Mouse (Mus musculus): Measurements from ENCODE around the gene Sephs2. TPM values are rescaled to one million over a fixed set of nuclear protein-coding genes. Genes with fewer than 3 reads are reported as not detected.

The Sephs2 gene
- polyA plus RNA-seq, 1 experiment from 2014 or later, result 59.1 TPM

DNA sequence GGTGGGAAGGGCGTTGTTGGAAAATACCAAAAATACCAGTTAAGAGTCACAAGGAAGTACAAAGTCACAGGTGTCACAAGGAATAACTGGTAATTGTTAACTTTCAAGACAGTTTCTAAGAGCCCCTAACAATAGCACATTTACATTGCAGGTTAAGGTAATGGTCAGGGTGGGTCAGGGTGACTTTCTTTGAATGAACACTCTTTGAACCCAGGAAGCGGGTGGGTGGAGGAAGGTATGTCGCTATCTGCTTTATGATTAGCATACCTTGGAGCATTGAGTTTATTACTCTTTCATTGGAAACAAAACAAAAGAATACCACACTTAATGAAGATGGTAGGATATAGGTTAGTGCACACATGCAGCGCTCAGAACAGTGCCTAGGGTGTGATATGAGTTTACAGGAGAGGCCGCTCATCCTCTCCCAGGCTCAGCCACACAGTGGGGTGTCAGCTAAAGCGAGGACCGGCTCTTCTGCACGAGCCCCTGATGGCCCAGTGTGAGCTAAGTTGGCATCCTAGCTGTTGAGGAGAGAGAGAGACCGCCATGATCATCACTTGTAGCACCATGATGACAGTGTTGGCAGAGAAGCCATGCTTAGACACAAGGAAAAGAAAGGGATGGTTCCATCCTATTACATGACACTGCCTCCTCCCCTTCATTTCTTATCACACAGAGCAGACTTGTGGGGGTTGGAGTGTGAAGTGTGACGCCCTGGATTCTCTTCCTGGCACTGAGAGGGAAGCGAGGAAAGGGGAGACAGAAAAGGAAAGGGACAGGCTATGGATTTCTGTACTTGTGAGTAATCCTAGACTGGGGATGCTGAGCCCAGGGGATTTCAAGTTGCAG lies 48.5 kb downstream of the Sephs2 start:
- Histone ChIP-seq H3K4me3 (no peak overlapping the region), H3K9ac (no peak overlapping the region), H3K27me3 (no peaks in the 10 kb centered on the region), H3K27ac (no peak overlapping the region), H3K36me3 (peaks cover 13% of the 10 kb centered on the region), H3K4me2 (no peak overlapping the region), H3K9me3 (no peaks in the 10 kb centered on the region), H3K4me1 (peaks cover 10% of the 10 kb centered on the region)
- 78% methylated on average over 11 of the region's 11 CpGs for WGBS
- no peak for ATAC-seq (ENCODE audit: insufficient number of reproducible peaks, low FRiP score, low TSS enrichment, low read depth)

DNA sequence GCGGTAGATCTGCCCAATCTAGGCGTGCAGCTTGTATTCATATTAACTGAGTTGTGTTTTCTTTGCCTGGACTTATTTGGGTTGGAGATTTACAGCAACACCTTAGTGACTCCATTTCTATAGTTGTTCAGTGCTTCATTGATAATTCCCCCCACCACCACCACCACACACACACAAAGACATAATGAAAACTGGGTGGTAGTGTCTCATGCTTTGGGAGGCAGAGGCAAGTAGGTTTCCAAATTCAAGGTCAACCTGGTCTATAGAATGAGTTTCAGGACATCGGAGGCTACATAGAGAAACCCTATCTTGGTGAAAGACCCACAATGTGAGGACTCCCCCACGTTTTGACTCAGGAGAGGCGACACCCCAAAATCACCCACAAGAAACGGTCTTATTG lies 49.2 kb downstream of the Sephs2 start:
- Histone ChIP-seq H3K4me3 (no peak overlapping the region), H3K27ac (no peak overlapping the region), H3K9me3 (no peaks in the 10 kb centered on the region), H3K9ac (no peak overlapping the region), H3K27me3 (no peaks in the 10 kb centered on the region), H3K4me1 (0 out of 2 replicates have a peak, but pooled peaks cover 3% of the 10 kb centered on the region), H3K4me2 (no peak overlapping the region), H3K36me3 (peaks cover 6% of the 10 kb centered on the region)
- 89% methylated on average over 6 of the region's 6 CpGs for WGBS
- no peak for ATAC-seq (ENCODE audit: insufficient number of reproducible peaks, low FRiP score, low TSS enrichment, low read depth)

DNA sequence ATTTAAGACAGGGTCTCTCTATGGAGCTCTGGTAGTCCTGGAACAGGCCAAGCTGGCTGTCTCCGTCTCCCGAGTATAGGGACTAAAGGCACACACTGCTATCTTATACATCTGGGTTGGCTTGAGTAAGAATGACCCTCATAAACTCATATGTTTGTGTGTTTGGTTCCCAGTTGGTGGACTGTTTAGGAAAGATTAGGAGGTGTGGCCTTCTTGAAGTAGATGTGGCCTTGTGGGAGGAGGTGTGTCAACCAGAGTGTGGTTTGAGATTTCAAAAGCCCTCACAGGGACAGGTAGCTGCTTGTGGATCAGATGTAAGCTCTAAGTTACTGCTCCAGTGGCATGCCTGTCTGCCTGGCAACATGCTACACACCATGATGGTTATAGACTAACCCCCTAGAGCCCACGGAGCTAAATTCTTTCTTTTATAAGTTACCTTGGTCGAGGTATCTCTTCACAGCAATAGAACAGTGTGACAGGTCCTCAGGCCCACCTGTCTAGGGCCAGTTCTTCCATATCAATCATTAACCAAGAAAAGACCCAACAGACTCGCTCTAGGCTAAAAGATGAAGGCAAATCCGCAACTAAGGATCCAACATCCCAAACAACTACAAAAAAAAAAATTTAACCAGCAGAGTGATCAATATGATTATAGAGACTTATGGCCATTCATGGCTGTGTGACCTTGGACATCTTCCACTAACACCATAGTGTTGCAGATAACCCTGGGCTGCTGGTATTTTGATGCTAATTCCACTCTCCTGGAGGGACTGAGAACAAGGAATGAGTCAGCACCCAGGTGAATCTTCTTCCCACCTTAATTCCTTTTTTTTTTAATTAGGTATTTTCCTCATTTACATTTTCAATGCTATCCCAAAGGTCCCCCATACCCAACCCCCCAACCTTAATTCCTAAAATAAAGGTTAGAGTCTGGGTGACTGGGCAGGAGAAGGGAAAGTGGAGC lies 50.1 kb downstream of the Sephs2 start:
- H3K9me3 ChIP-seq, result no peaks in the 10 kb centered on the region
- H3K9ac ChIP-seq, result no peak overlapping the region
- no peak for ATAC-seq (ENCODE audit: insufficient number of reproducible peaks, low FRiP score, low TSS enrichment, low read depth)
- H3K4me1 ChIP-seq, result no peaks in the 10 kb centered on the region
- no peak overlapping the region for H3K4me3 ChIP-seq
- no peaks in the 10 kb centered on the region for H3K36me3 ChIP-seq
- no peak overlapping the region for H3K27ac ChIP-seq
- no peaks in the 10 kb centered on the region for H3K27me3 ChIP-seq
- WGBS, result 80% methylated on average over 6 of the region's 6 CpGs
- no peak overlapping the region for H3K4me2 ChIP-seq

DNA sequence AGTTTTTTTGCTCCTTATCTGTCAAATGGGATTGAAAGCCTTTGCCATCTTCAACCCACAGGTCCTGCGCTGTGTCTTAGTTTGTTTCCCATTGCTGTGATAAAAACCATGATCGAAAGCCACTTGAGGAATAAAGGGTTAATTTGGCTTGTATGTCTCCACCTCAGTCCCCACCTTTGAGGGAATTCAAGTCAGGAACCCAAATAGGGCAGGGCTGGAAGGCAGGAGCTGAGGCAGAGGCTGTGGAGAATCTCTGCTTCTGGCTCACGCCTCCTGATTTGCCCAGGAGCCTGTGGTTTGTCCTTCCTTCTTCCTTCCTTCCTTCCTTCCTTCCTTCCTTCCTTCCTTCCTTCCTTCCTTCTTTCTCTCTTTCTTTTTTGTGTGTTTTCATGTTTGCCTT lies 50.7 kb downstream of the Sephs2 start:
- no peak overlapping the region for H3K4me2 ChIP-seq
- no peaks in the 10 kb centered on the region for H3K36me3 ChIP-seq
- H3K9me3 ChIP-seq, result no peaks in the 10 kb centered on the region
- H3K27me3 ChIP-seq, result no peaks in the 10 kb centered on the region
- ATAC-seq (ENCODE audit: insufficient number of reproducible peaks, low FRiP score, low TSS enrichment, low read depth), result no peak
- H3K4me3 ChIP-seq, result no peak overlapping the region
- H3K4me1 ChIP-seq, result no peaks in the 10 kb centered on the region
- no peak overlapping the region for H3K27ac ChIP-seq
- 93% methylated on average over 3 of the region's 3 CpGs for WGBS
- no peak overlapping the region for H3K9ac ChIP-seq

Other genes with a start within 250 kb of the Sephs2 start
- gene Maz, start 247.0 kb downstream of the Sephs2 start, polyA plus RNA-seq (2015; fragmentation: Nextera tagmentation; extraction: Ambion mirVana), result 49.8 and 54.8 TPM in 2 replicates
- gene Kif22, start 231.6 kb downstream of the Sephs2 start, polyA plus RNA-seq (2015; fragmentation: Nextera tagmentation; extraction: Ambion mirVana), result 90.7 and 96.9 TPM in 2 replicates
- gene Zg16, start 186.7 kb downstream of the Sephs2 start, polyA plus RNA-seq (2015; fragmentation: Nextera tagmentation; extraction: Ambion mirVana), result not detected in 2 replicates
- 5.3 and 6.1 TPM in 2 replicates for gene AI467606, start 182.7 kb downstream of the Sephs2 start, polyA plus RNA-seq (2015; fragmentation: Nextera tagmentation; extraction: Ambion mirVana)
- gene Qprt, start 151.8 kb downstream of the Sephs2 start, polyA plus RNA-seq (2015; fragmentation: Nextera tagmentation; extraction: Ambion mirVana), result 4.1 and 6.3 TPM in 2 replicates
- gene Spn, start 136.2 kb downstream of the Sephs2 start, polyA plus RNA-seq (2015; fragmentation: Nextera tagmentation; extraction: Ambion mirVana), result 0.81 and 0.84 TPM in 2 replicates
- 53.6 and 55.1 TPM in 2 replicates for gene Cd2bp2, start 78.0 kb downstream of the Sephs2 start, polyA plus RNA-seq (2015; fragmentation: Nextera tagmentation; extraction: Ambion mirVana)
- gene Tbc1d10b, start 65.6 kb downstream of the Sephs2 start, polyA plus RNA-seq (2015; fragmentation: Nextera tagmentation; extraction: Ambion mirVana), result 24.6 and 25.5 TPM in 2 replicates
- 422 and 1,232 TPM in 2 replicates for gene Mylpf, start 65.2 kb downstream of the Sephs2 start, polyA plus RNA-seq (2015; fragmentation: Nextera tagmentation; extraction: Ambion mirVana)
- gene Zfp553, start 41.0 kb downstream of the Sephs2 start, polyA plus RNA-seq (2015; fragmentation: Nextera tagmentation; extraction: Ambion mirVana), result 37.3 and 38.4 TPM in 2 replicates
- 19.6 and 22.7 TPM in 2 replicates for gene Sept1, start 40.9 kb downstream of the Sephs2 start, polyA plus RNA-seq (2015; fragmentation: Nextera tagmentation; extraction: Ambion mirVana)
- gene Zfp771, start 29.8 kb downstream of the Sephs2 start, polyA plus RNA-seq (2015; fragmentation: Nextera tagmentation; extraction: Ambion mirVana), result 69.7 and 71.7 TPM in 2 replicates
- gene Dctpp1, start 13.3 kb downstream of the Sephs2 start, polyA plus RNA-seq (2015; fragmentation: Nextera tagmentation; extraction: Ambion mirVana), result 127 and 138 TPM in 2 replicates
- 1.2 and 1.3 TPM in 2 replicates for gene Itgal, start 22.2 kb upstream of the Sephs2 start, polyA plus RNA-seq (2015; fragmentation: Nextera tagmentation; extraction: Ambion mirVana)
- gene Zfp768, start 71.5 kb upstream of the Sephs2 start, polyA plus RNA-seq (2015; fragmentation: Nextera tagmentation; extraction: Ambion mirVana), result 14.3 and 16.4 TPM in 2 replicates
- 9.4 and 10.1 TPM in 2 replicates for gene Zfp747, start 102.0 kb upstream of the Sephs2 start, polyA plus RNA-seq (2015; fragmentation: Nextera tagmentation; extraction: Ambion mirVana)
- gene 9130019O22Rik, start 113.1 kb upstream of the Sephs2 start, polyA plus RNA-seq (2015; fragmentation: Nextera tagmentation; extraction: Ambion mirVana), result 5.6 and 6.5 TPM in 2 replicates
- 7.5 and 8.1 TPM in 2 replicates for gene E430018J23Rik, start 119.6 kb upstream of the Sephs2 start, polyA plus RNA-seq (2015; fragmentation: Nextera tagmentation; extraction: Ambion mirVana)
- gene Zfp764, start 132.8 kb upstream of the Sephs2 start, polyA plus RNA-seq (2015; fragmentation: Nextera tagmentation; extraction: Ambion mirVana), result 9.7 and 9.8 TPM in 2 replicates
- 22.9 and 24.0 TPM in 2 replicates for gene Zfp688, start 148.0 kb upstream of the Sephs2 start, polyA plus RNA-seq (2015; fragmentation: Nextera tagmentation; extraction: Ambion mirVana)
- 9.4 and 9.8 TPM in 2 replicates for gene Zfp689, start 175.1 kb upstream of the Sephs2 start, polyA plus RNA-seq (2015; fragmentation: Nextera tagmentation; extraction: Ambion mirVana)
- gene Prr14, start 185.6 kb upstream of the Sephs2 start, polyA plus RNA-seq (2015; fragmentation: Nextera tagmentation; extraction: Ambion mirVana), result 37.4 and 45.2 TPM in 2 replicates
- gene Fbrs, start 205.1 kb upstream of the Sephs2 start, polyA plus RNA-seq (2015; fragmentation: Nextera tagmentation; extraction: Ambion mirVana), result 13.7 and 16.0 TPM in 2 replicates
- 37.6 and 40.0 TPM in 2 replicates for gene Srcap, start 237.9 kb upstream of the Sephs2 start, polyA plus RNA-seq (2015; fragmentation: Nextera tagmentation; extraction: Ambion mirVana)
- 12.3 and 13.1 TPM in 2 replicates for gene Gm42715, start 245.5 kb upstream of the Sephs2 start, polyA plus RNA-seq (2015; fragmentation: Nextera tagmentation; extraction: Ambion mirVana)

Data from limb, embryonic 15.5 days (tissue).